Mouse (Mus musculus): Measurements from ENCODE around the gene D930048N14Rik.

GRCm38 (mm10) chr11:51689343-51689742, 38.6 kb downstream of the D930048N14Rik start:
- TF ChIP-seq CTCF (IDR thresholded peaks at IDR 0.05; ENCODE audit: low read depth) (no peak), EP300 (IDR thresholded peaks at IDR 0.05; ENCODE audit: low read depth) (no peak)

All from heart, postnatal 0 days (tissue).